Mouse (Mus musculus) liver, embryonic 14.5 days (tissue): ENCODE results near the gene Rufy3.

Source experiments
- CTCF ChIP-seq: IDR thresholded peaks from 2 replicates; pipeline ENCODE4 v1.5.1; 2016; ENCODE audit warnings: antibody characterized with exemption, low read depth, control low read depth
- EP300 ChIP-seq: IDR thresholded peaks from 2 replicates; pipeline ENCODE4 v1.6.1; 2016; ENCODE audit warnings: antibody characterized with exemption, low read depth

- TF ChIP-seq CTCF (no peak), EP300 (no peak)
These were observed 132.5 kb downstream of the Rufy3 start for GRCm38 (mm10) chr5:88697291-88697690.
